Mouse (Mus musculus): ENCODE measurements around the gene Pcolce. TPM values are rescaled to one million over a fixed set of nuclear protein-coding genes. Genes with fewer than 3 reads are reported as not detected.
A peak's percentile ranks its signal among the peaks of the same experiment; 100 is the strongest.

The Pcolce gene
- polyA plus RNA-seq, 1 experiment from 2014 or later = 10.5 TPM

- 0 out of 2 replicates have a peak, but pooled peaks cover 3% of the 10 kb centered on the region for H3K27me3 ChIP-seq (replicated peaks; ENCODE audit: control insufficient read depth, insufficient read depth, low read length)
- no peaks in the 10 kb centered on the region; the same call in 1 of the 2 replicates for H3K4me1 ChIP-seq (ENCODE audit: control insufficient read depth, insufficient read depth, low read length)
- 0 out of 2 replicates have a peak overlapping the region, but pooled peaks have one; percentile 4 for H3K4me2 ChIP-seq (ENCODE audit: low read length)
- WGBS = 12% methylated on average over 25 of the region's 26 CpGs
- ATAC-seq (0 out of 2 replicates have a peak, but pooled peaks have one; percentile 29), DNase-seq (ENCODE audit: low spot score) (no peak)
- H3K4me3 ChIP-seq (ENCODE audit: low read depth, low read length) = no peak overlapping the region
- H3K9ac ChIP-seq (ENCODE audit: low read length) = peak overlapping the region; percentile 4; the same call in 1 of the 2 replicates
- no peaks in the 10 kb centered on the region for H3K36me3 ChIP-seq (ENCODE audit: control insufficient read depth, insufficient read depth, low read length)
- H3K9me3 ChIP-seq (replicated peaks; ENCODE audit: control insufficient read depth, low read length) = no peaks in the 10 kb centered on the region
- no peak overlapping the region for H3K27ac ChIP-seq (ENCODE audit: low read depth, low read length)
Measured at GRCm38 (mm10) chr5:137607860-137608653, 5.5 kb downstream of the Pcolce start.

DNA sequence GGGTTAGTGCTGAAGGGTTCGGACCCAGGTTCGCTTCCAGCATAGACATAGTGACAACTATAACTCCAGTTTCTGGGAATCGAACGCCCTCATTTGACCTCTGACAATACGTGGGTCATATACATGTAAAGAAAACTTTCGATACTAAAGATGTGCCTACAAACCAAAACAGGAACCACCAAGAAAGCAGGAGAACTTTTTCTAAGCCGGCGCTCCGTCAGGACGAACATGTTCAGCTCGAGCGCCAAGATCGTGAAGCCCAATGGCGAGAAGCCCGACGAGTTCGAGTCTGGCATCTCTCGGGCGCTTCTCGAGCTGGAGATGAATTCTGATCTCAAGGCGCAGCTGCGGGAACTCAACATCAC, 12.2 kb downstream of the Pcolce start:
- Histone ChIP-seq H3K9ac (ENCODE audit: low read length) (peak overlapping the region; percentile 86; the same call in 1 of the 2 replicates), H3K4me2 (ENCODE audit: low read length) (peak overlapping the region; percentile 95), H3K4me3 (ENCODE audit: low read depth, low read length) (peak overlapping the region; percentile 74), H3K4me1 (ENCODE audit: control insufficient read depth, insufficient read depth, low read length) (peaks cover 18% of the 10 kb centered on the region), H3K36me3 (ENCODE audit: control insufficient read depth, insufficient read depth, low read length) (no peaks in the 10 kb centered on the region), H3K27me3 (replicated peaks; ENCODE audit: control insufficient read depth, insufficient read depth, low read length) (no peaks in the 10 kb centered on the region), H3K27ac (ENCODE audit: low read depth, low read length) (no peak overlapping the region), H3K9me3 (replicated peaks; ENCODE audit: control insufficient read depth, low read length) (no peaks in the 10 kb centered on the region)
- ATAC-seq (no peak), DNase-seq (ENCODE audit: low spot score) (no peak)
- under 1% methylated on average over 22 of the region's 22 CpGs for WGBS

DNA sequence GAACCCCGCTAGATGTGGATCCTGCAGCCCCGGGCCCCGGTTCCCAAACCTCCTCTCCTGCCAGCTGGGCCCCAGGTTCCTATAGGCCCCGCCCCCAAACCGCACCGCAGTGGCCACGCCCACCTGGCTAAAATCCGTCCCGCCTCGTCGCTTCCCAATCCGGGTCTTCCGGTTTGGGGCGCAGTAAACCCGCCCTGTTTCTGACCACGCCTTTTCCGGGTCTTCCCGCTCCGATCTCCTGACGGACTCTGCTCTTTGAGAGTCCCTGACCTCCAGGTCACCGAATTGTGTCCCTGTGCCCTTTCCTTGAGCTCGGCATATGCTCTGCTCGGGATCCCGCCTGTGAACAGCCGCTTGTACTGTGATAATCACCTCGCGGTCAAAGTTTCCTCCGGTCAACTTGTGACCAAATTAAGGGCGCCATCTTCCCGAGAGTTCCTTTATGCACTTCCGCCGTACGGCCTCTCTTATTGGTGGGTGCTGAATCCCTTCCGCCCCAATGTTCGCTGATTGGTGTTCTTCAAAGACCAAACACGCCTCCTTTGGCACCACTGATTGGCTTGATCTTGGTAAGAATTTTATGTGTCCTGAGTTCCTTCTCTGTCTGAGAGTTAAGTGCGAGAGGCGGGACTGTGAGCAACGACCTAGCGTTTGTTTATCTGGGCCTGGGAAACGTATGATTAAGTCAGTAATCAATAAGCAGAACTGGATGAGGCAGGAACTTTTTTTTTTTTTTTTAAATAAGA, 12.8 kb downstream of the Pcolce start, which contains the start of gene Mospd3:
Mospd3 (minus strand) TSS at position 440 of the 746 bp plus-strand sequence.
- Histone ChIP-seq H3K27ac (ENCODE audit: low read depth, low read length) (peak within 1 kb of the TSS; percentile 78), H3K4me2 (ENCODE audit: low read length) (peak within 1 kb of the TSS; percentile 95), H3K4me3 (ENCODE audit: low read depth, low read length) (peak within 1 kb of the TSS; percentile 74), H3K27me3 (replicated peaks; ENCODE audit: control insufficient read depth, insufficient read depth, low read length) (no peaks in the 10 kb centered on the region), H3K9me3 (replicated peaks; ENCODE audit: control insufficient read depth, low read length) (no peaks in the 10 kb centered on the region), H3K9ac (ENCODE audit: low read length) (peak within 1 kb of the TSS; percentile 86), H3K4me1 (ENCODE audit: control insufficient read depth, insufficient read depth, low read length) (peaks cover 18% of the 10 kb centered on the region), H3K36me3 (ENCODE audit: control insufficient read depth, insufficient read depth, low read length) (no peaks in the 10 kb centered on the region)
- peak; percentile 97 for ATAC-seq
- DNase-seq (ENCODE audit: low spot score) = peak; percentile 99
- WGBS = under 1% methylated on average over 41 of the region's 41 CpGs

GRCm38 (mm10) chr5:137600281-137600618, 13.3 kb downstream of the Pcolce start:
- H3K27ac ChIP-seq (ENCODE audit: low read depth, low read length) = peak overlapping the region; percentile 78; the same call in 1 of the 2 replicates
- peak overlapping the region; percentile 74 for H3K4me3 ChIP-seq (ENCODE audit: low read depth, low read length)
- peak overlapping the region; percentile 86 for H3K9ac ChIP-seq (ENCODE audit: low read length)
- 4% methylated on average over 19 of the region's 19 CpGs for WGBS
- no peaks in the 10 kb centered on the region for H3K9me3 ChIP-seq (replicated peaks; ENCODE audit: control insufficient read depth, low read length)
- peaks cover 18% of the 10 kb centered on the region for H3K4me1 ChIP-seq (ENCODE audit: control insufficient read depth, insufficient read depth, low read length)
- no peaks in the 10 kb centered on the region for H3K36me3 ChIP-seq (ENCODE audit: control insufficient read depth, insufficient read depth, low read length)
- ATAC-seq (no peak; the same call in 1 of the 2 replicates), DNase-seq (ENCODE audit: low spot score) (no peak)
- H3K27me3 ChIP-seq (replicated peaks; ENCODE audit: control insufficient read depth, insufficient read depth, low read length) = no peaks in the 10 kb centered on the region
- H3K4me2 ChIP-seq (ENCODE audit: low read length) = peak overlapping the region; percentile 95

- WGBS = 68% methylated on average over 9 of the region's 9 CpGs
- no peak overlapping the region for H3K27ac ChIP-seq (ENCODE audit: low read depth, low read length)
- ATAC-seq = no peak
Measured at GRCm38 (mm10) chr5:137599600-137599999, 14.0 kb downstream of the Pcolce start.

GRCm38 (mm10) chr5:137598100-137598826, 15.3 kb downstream of the Pcolce start:
- H3K4me3 ChIP-seq (ENCODE audit: low read depth, low read length) = no peak overlapping the region
- H3K4me1 ChIP-seq (ENCODE audit: control insufficient read depth, insufficient read depth, low read length) = peaks cover 18% of the 10 kb centered on the region
- H3K4me2 ChIP-seq (ENCODE audit: low read length) = no peak overlapping the region
- ATAC-seq (no peak), DNase-seq (ENCODE audit: low spot score) (no peak)
- H3K36me3 ChIP-seq (ENCODE audit: control insufficient read depth, insufficient read depth, low read length) = no peaks in the 10 kb centered on the region
- no peak overlapping the region for H3K27ac ChIP-seq (ENCODE audit: low read depth, low read length)
- 86% methylated on average over 2 of the region's 2 CpGs for WGBS
- no peaks in the 10 kb centered on the region for H3K9me3 ChIP-seq (replicated peaks; ENCODE audit: control insufficient read depth, low read length)
- H3K9ac ChIP-seq (ENCODE audit: low read length) = no peak overlapping the region
- H3K27me3 ChIP-seq (replicated peaks; ENCODE audit: control insufficient read depth, insufficient read depth, low read length) = no peaks in the 10 kb centered on the region

More at GRCm38 (mm10) chr5:137599600-137599999, 14.0 kb downstream of the Pcolce start:
- Histone ChIP-seq H3K4me1 (ENCODE audit: control insufficient read depth, insufficient read depth, low read length) (peaks cover 18% of the 10 kb centered on the region), H3K9me3 (replicated peaks; ENCODE audit: control insufficient read depth, low read length) (no peaks in the 10 kb centered on the region), H3K4me3 (ENCODE audit: low read depth, low read length) (peak overlapping the region; percentile 74), H3K4me2 (ENCODE audit: low read length) (peak overlapping the region; percentile 95), H3K27me3 (replicated peaks; ENCODE audit: control insufficient read depth, insufficient read depth, low read length) (no peaks in the 10 kb centered on the region), H3K36me3 (ENCODE audit: control insufficient read depth, insufficient read depth, low read length) (no peaks in the 10 kb centered on the region), H3K9ac (ENCODE audit: low read length) (peak overlapping the region; percentile 86)
- DNase-seq (ENCODE audit: low spot score) = no peak

GRCm38 (mm10) chr5:137597625-137598024, 16.0 kb downstream of the Pcolce start:
- DNase-seq (ENCODE audit: low spot score) = no peak
- WGBS = 96% methylated on average over 6 of the region's 6 CpGs
- no peaks in the 10 kb centered on the region for H3K9me3 ChIP-seq (replicated peaks; ENCODE audit: control insufficient read depth, low read length)

DNA sequence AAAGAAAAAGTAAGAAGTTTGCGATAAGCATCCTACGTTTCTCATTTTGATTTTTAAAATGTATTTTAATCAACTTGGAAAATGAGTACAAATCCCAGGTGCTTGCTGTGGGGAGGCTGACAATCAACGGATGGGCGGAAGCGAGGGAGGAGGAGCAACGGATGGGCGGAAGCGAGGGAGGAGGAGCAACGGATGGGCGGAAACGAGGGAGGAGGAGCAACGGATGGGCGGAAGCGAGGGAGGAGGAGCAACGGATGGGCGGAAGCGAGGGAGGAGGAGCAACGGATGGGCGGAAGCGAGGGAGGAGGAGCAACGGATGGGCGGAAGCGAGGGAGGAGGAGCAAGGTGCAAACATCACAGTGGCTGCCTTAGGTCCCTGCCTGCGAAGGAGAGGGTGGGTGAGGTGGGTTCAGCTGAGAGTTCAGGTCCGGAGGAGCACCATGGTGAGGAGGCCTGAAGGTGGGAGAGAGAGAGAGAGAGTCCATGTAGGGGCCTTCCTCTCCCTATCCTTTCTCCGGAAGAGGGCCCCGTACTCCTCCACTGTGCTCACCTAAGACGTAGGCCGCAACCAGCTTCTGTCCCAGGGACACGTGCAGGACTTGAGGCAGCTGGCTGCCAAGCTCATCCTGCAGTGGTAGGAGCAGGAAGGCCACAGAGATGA, 16.9 kb downstream of the Pcolce start:
- no peaks in the 10 kb centered on the region for H3K36me3 ChIP-seq (ENCODE audit: control insufficient read depth, insufficient read depth, low read length)
- no peak overlapping the region for H3K4me3 ChIP-seq (ENCODE audit: low read depth, low read length)

More at GRCm38 (mm10) chr5:137597625-137598024, 16.0 kb downstream of the Pcolce start:
- Histone ChIP-seq H3K4me3 (ENCODE audit: low read depth, low read length) (no peak overlapping the region), H3K4me1 (ENCODE audit: control insufficient read depth, insufficient read depth, low read length) (peaks cover 17% of the 10 kb centered on the region), H3K36me3 (ENCODE audit: control insufficient read depth, insufficient read depth, low read length) (no peaks in the 10 kb centered on the region), H3K27me3 (replicated peaks; ENCODE audit: control insufficient read depth, insufficient read depth, low read length) (no peaks in the 10 kb centered on the region), H3K4me2 (ENCODE audit: low read length) (no peak overlapping the region), H3K9ac (ENCODE audit: low read length) (no peak overlapping the region), H3K27ac (ENCODE audit: low read depth, low read length) (no peak overlapping the region)
- no peak for ATAC-seq

More for the DNA sequence above, 16.9 kb downstream of the Pcolce start:
- no peaks in the 10 kb centered on the region for H3K9me3 ChIP-seq (replicated peaks; ENCODE audit: control insufficient read depth, low read length)
- no peak overlapping the region for H3K9ac ChIP-seq (ENCODE audit: low read length)
- WGBS = 38% methylated on average over 22 of the region's 30 CpGs
- H3K27me3 ChIP-seq (replicated peaks; ENCODE audit: control insufficient read depth, insufficient read depth, low read length) = no peaks in the 10 kb centered on the region
- ATAC-seq (no peak), DNase-seq (ENCODE audit: low spot score) (no peak)
- no peak overlapping the region for H3K27ac ChIP-seq (ENCODE audit: low read depth, low read length)
- H3K4me1 ChIP-seq (ENCODE audit: control insufficient read depth, insufficient read depth, low read length) = peaks cover 13% of the 10 kb centered on the region
- H3K4me2 ChIP-seq (ENCODE audit: low read length) = peak overlapping the region; percentile 21; the same call in 1 of the 2 replicates
